Mouse (Mus musculus) hindbrain, embryonic 14.5 days (tissue): ENCODE data around the gene Ptgir. TPM values are rescaled to one million over a fixed set of nuclear protein-coding genes. Genes with fewer than 3 reads are reported as not detected.

Experiments
- ATAC-seq: fragments of 200-750 bp; cut with Nextera tagmentation; 2 replicates; pipeline ENCODE4 v1.8.0; 2017; ENCODE audit warnings: moderate number of reproducible peaks, mild to moderate bottlenecking, moderate TSS enrichment, moderate library complexity; ENCODE audit not compliant: low FRiP score
- DNase-seq: peaks from one replicate; pipeline ENCODE4 v3.0.0-alpha.2; 2015; ENCODE audit warnings: low spot score
- H3K27ac ChIP-seq: fragments of 300-500 bp; sonication (generic); 2 replicates; pipeline ENCODE4 v1.5.1; 2014; ENCODE audit warnings: mild to moderate bottlenecking, moderate library complexity
- H3K27me3 ChIP-seq: fragments of 300-500 bp; sonication (generic); 2 replicates; pipeline ENCODE4 v1.6.1; 2014; ENCODE audit warnings: mild to moderate bottlenecking, low read length, mixed read lengths; ENCODE audit not compliant: control insufficient read depth, insufficient read depth
- H3K36me3 ChIP-seq: fragments of 300-500 bp; sonication (generic); replicated peaks from 2 replicates; pipeline ENCODE4 v1.6.1; 2014; ENCODE audit not compliant: control insufficient read depth, insufficient read depth
- H3K4me1 ChIP-seq: fragments of 300-500 bp; sonication (generic); replicated peaks from 2 replicates; pipeline ENCODE4 v1.6.1; 2014; ENCODE audit warnings: antibody characterized with exemption, low read length, mixed read lengths; ENCODE audit not compliant: control insufficient read depth, insufficient read depth
- H3K4me2 ChIP-seq: fragments of 300-500 bp; sonication (generic); replicated peaks from 2 replicates; pipeline ENCODE4 v1.6.1; 2014; ENCODE audit warnings: mild to moderate bottlenecking, moderate library complexity
- H3K4me3 ChIP-seq: fragments of 300-500 bp; sonication (generic); replicated peaks from 2 replicates; pipeline ENCODE4 v1.5.1; 2014; ENCODE audit warnings: mild to moderate bottlenecking, low read length
- H3K9ac ChIP-seq: fragments of 300-500 bp; sonication (generic); 2 replicates; pipeline ENCODE4 v1.6.1; 2014
- H3K9me3 ChIP-seq: fragments of 300-500 bp; sonication (generic); 2 replicates; pipeline ENCODE4 v1.6.1; 2016; ENCODE audit warnings: low read length; ENCODE audit not compliant: control insufficient read depth
- WGBS: fragments of 180-500 bp; shearing (Covaris S2); extraction: QIAGEN DNeasy Blood & Tissue Kit; methylation state at CpG from one replicate; pipeline ENCODE4 v1.1.7; 2014; 5-methylcytosine and 5-hydroxymethylcytosine counted together
- polyA plus RNA-seq: library from polyadenylated mRNA; unstranded; fragments of >200 nt; fragmentation: Nextera tagmentation; extraction: Ambion mirVana; gene quantifications from 2 replicates; pipeline ENCODE4 v1.2.1, GENCODE M21; 2014

Gene Ptgir
- polyA plus RNA-seq, 1 experiment from 2014 or later = not detected

GRCm38 (mm10) chr7:16923283-16924036 lies 17.2 kb downstream of the Ptgir start:
- ATAC-seq (peak; percentile 2; the same call in 1 of the 2 replicates), DNase-seq (no peak)
- Histone ChIP-seq H3K4me2 (peak overlapping the region; percentile 96), H3K4me1 (peaks cover 42% of the 10 kb centered on the region), H3K9me3 (no peaks in the 10 kb centered on the region), H3K27me3 (no peaks in the 10 kb centered on the region), H3K36me3 (peaks cover 12% of the 10 kb centered on the region), H3K27ac (peak overlapping the region; percentile 95), H3K4me3 (peak overlapping the region; percentile 91), H3K9ac (peak overlapping the region; percentile 99)
- under 1% methylated on average over 38 of the region's 57 CpGs for WGBS

DNA sequence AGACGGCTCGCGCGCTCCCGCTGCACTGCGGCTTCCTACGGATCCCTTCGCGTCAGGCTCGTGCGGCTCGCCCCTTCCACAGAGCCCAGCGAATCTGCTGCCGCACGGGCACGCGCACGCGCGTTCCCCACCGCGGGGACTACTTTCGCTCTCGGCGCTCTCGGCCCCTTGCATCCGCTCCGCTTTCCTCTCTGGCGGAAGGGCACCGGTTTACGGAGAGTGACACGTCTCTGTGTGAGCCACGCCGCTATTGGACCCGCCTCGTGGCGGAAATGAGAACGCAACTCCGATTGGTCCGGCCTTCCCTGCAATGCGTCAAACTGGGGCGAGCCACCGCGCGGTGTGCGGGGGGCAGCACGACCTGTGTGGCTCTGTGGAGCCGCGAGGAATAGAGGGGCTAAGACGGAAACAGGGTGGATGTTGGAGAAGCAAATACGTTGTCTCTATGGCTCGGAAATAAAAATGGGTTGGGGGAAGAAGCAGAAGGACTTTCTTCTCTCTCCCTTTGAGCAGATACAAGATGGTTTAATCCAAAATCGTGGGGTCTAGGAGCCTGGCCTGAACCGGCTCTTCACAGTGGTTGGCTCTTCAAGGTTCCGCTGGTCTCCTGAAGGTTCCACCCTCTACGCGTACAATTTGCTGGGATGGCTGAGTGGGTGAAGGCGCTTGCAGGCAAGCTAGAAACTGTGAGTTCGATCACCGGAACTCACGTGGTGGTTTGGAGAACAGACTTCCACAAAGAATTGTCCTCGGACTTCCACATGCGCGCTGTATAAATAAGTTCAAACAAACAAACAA lies 17.9 kb downstream of the Ptgir start, which contains the start of gene Calm3:
TSS of gene Calm3 (minus strand) at position 78 of the 798 bp plus-strand sequence.
- Histone ChIP-seq H3K4me2 (peak within 1 kb of the TSS; percentile 96), H3K4me3 (peak within 1 kb of the TSS; percentile 91), H3K27ac (peak within 1 kb of the TSS; percentile 95), H3K9me3 (no peaks in the 10 kb centered on the region), H3K27me3 (no peaks in the 10 kb centered on the region), H3K9ac (peak within 1 kb of the TSS; percentile 99), H3K4me1 (peaks cover 34% of the 10 kb centered on the region), H3K36me3 (peaks cover 4% of the 10 kb centered on the region)
- WGBS = 2% methylated on average over 58 of the region's 64 CpGs
- ATAC-seq = peak; percentile 92
- DNase-seq = peak; percentile 100

DNA sequence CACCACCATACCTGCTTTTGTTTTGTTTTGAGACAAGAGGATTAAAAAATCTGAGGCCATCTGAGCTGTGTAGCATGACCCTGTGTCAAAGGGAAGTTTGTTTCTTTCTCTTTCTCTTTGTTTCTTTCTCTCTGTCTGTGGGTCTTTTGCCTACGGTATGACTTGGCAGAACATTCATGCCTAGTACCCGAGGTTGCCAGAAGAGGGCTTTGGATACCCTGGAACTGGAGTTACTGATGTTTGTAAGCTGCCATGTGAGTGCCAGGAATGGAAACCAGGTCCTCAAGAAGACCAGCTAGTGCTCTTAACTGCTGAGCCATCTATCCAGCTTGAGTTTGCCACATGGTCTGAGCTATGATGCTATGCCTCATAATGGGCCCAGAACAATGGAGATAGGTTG lies 22.1 kb downstream of the Ptgir start:
- Histone ChIP-seq H3K27ac (no peak overlapping the region), H3K27me3 (no peaks in the 10 kb centered on the region), H3K4me1 (peaks cover 14% of the 10 kb centered on the region), H3K9me3 (no peaks in the 10 kb centered on the region), H3K9ac (no peak overlapping the region), H3K4me3 (no peak overlapping the region), H3K36me3 (no peaks in the 10 kb centered on the region), H3K4me2 (no peak overlapping the region)
- 37% methylated on average over 2 of the region's 2 CpGs for WGBS
- no peak for DNase-seq
- no peak for ATAC-seq

DNA sequence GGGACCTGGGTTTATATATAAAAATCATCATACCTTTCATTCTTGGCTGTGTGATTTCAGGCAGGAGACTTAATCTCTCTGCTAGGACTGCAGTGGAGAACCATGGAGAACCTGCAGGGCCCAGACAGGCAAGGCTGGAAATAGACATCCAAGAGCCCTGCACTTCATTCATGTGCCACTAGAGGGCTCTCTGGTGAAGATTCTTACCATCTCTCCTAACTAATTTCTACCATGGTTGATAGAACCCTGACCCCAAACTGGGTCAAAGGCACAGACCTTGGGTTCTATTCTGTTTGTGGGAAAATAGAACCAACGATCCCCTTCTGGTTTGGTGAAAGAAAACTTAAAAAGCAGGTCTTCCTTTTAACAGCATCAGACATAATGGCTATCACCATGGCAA lies 24.6 kb downstream of the Ptgir start:
- Histone ChIP-seq H3K36me3 (no peaks in the 10 kb centered on the region), H3K9ac (no peak overlapping the region), H3K4me3 (no peak overlapping the region), H3K4me2 (no peak overlapping the region), H3K4me1 (peaks cover 24% of the 10 kb centered on the region), H3K27me3 (no peaks in the 10 kb centered on the region), H3K27ac (no peak overlapping the region; the same call in 1 of the 2 replicates), H3K9me3 (no peaks in the 10 kb centered on the region)
- WGBS = 9% methylated on average over 1 of the region's 1 CpGs
- ATAC-seq (no peak), DNase-seq (peak; percentile 88)

DNA sequence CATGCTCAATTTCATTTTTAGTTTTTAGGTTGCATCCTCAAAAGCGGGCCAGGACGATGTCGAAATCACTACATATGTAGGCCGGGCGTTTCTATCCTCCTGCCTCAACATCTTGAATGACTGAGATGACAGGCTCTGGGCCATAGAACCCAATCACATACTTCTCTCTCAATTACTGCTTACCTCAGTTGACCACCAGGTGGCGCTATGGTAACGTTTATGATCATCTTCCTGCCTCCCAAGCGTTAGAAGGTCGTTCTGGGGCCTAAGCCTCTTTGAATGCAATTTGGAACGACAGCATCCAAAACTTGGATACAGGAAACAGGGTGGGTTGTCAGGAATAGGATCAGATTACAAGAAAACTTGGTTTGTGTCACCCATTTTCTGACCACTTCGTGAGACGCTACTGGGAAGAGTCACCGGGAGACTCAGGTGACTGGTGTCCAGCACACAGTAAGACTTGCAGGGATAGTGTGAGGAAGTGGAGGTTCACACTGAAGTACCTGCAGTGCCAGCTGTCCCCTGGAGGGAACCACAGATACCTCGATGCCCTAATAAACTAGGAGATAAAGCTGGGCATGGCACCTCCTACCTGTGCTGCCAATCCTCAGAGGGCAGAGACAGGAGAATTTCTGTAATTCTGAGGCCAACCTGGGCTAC lies 25.8 kb downstream of the Ptgir start:
- Histone ChIP-seq H3K36me3 (no peaks in the 10 kb centered on the region), H3K9me3 (no peaks in the 10 kb centered on the region), H3K27ac (peak overlapping the region; percentile 79), H3K9ac (peak overlapping the region; percentile 26), H3K27me3 (no peaks in the 10 kb centered on the region), H3K4me3 (no peak overlapping the region), H3K4me1 (peaks cover 24% of the 10 kb centered on the region), H3K4me2 (no peak overlapping the region)
- ATAC-seq (peak; percentile 44; the same call in 1 of the 2 replicates), DNase-seq (peak; percentile 97)
- WGBS = 18% methylated on average over 14 of the region's 14 CpGs

GRCm38 (mm10) chr7:16932704-16933577 lies 26.7 kb downstream of the Ptgir start:
- peak; percentile 74 for ATAC-seq
- Histone ChIP-seq H3K36me3 (no peaks in the 10 kb centered on the region), H3K9ac (peak overlapping the region; percentile 26), H3K4me1 (peaks cover 26% of the 10 kb centered on the region), H3K9me3 (no peaks in the 10 kb centered on the region), H3K27ac (peak overlapping the region; percentile 79), H3K27me3 (no peaks in the 10 kb centered on the region), H3K4me2 (peak overlapping the region; percentile 17), H3K4me3 (no peak overlapping the region)
- 31% methylated on average over 14 of the region's 14 CpGs for WGBS
- DNase-seq = peak; percentile 85

GRCm38 (mm10) chr7:16937312-16937711 lies 31.0 kb downstream of the Ptgir start:
- 51% methylated on average over 4 of the region's 4 CpGs for WGBS
- Histone ChIP-seq H3K9me3 (no peaks in the 10 kb centered on the region), H3K4me1 (peaks cover 49% of the 10 kb centered on the region), H3K27me3 (no peaks in the 10 kb centered on the region), H3K36me3 (no peaks in the 10 kb centered on the region), H3K4me3 (no peak overlapping the region), H3K9ac (no peak overlapping the region), H3K27ac (peak overlapping the region; percentile 94; the same call in 1 of the 2 replicates), H3K4me2 (no peak overlapping the region)
- ATAC-seq (no peak), DNase-seq (no peak)

GRCm38 (mm10) chr7:16938117-16938791 lies 32.0 kb downstream of the Ptgir start:
- WGBS = 58% methylated on average over 17 of the region's 17 CpGs
- H3K27ac ChIP-seq = peak overlapping the region; percentile 94
- no peaks in the 10 kb centered on the region for H3K9me3 ChIP-seq
- peak overlapping the region; percentile 28 for H3K9ac ChIP-seq
- H3K4me1 ChIP-seq = peaks cover 51% of the 10 kb centered on the region
- peak overlapping the region; percentile 45 for H3K4me2 ChIP-seq
- H3K36me3 ChIP-seq = no peaks in the 10 kb centered on the region
- ATAC-seq = peak; percentile 88
- H3K4me3 ChIP-seq = no peak overlapping the region
- H3K27me3 ChIP-seq = no peaks in the 10 kb centered on the region
- peak; percentile 86 for DNase-seq
